Mouse (Mus musculus): ENCODE measurements around the gene Grb2. TPM values are rescaled to one million over a fixed set of nuclear protein-coding genes. Genes with fewer than 3 reads are reported as not detected.

The Grb2 gene
- polyA plus RNA-seq, 1 experiment from 2014 or later: 62.8 TPM

GRCm38 (mm10) chr11:115679554-115680238, 28.7 kb downstream of the Grb2 start:
- WGBS: 89% methylated on average over 9 of the region's 9 CpGs
- Histone ChIP-seq H3K36me3 (ENCODE audit: insufficient read depth, low read length) (0 out of 2 replicates have a peak, but pooled peaks cover 4% of the 10 kb centered on the region), H3K9ac (replicated peaks; ENCODE audit: low read depth) (no peak overlapping the region), H3K4me2 (replicated peaks; ENCODE audit: low read depth, low read length) (no peak overlapping the region), H3K4me3 (ENCODE audit: low read depth, low read length) (no peak overlapping the region), H3K27ac (ENCODE audit: low read length) (no peak overlapping the region), H3K9me3 (ENCODE audit: low read length) (no peaks in the 10 kb centered on the region), H3K27me3 (replicated peaks; ENCODE audit: insufficient read depth, low read length) (no peaks in the 10 kb centered on the region), H3K4me1 (ENCODE audit: insufficient read depth, low read depth, low read length) (no peaks in the 10 kb centered on the region)
- DNase-seq (ENCODE audit: low spot score): no peak
- TF ChIP-seq CTCF (IDR thresholded peaks at IDR 0.05) (no peak), EP300 (IDR thresholded peaks at IDR 0.05) (no peak)
- ATAC-seq: no peak

GRCm38 (mm10) chr11:115678861-115679260, 29.5 kb downstream of the Grb2 start:
- 95% methylated on average over 6 of the region's 6 CpGs for WGBS
- H3K27ac ChIP-seq (ENCODE audit: low read length): no peak overlapping the region
- H3K4me1 ChIP-seq (ENCODE audit: insufficient read depth, low read depth, low read length): no peaks in the 10 kb centered on the region
- no peak overlapping the region for H3K4me3 ChIP-seq (ENCODE audit: low read depth, low read length)
- ATAC-seq (no peak), DNase-seq (ENCODE audit: low spot score) (no peak)
- TF ChIP-seq CTCF (IDR thresholded peaks at IDR 0.05): no peak
- no peaks in the 10 kb centered on the region for H3K9me3 ChIP-seq (ENCODE audit: low read length)
- H3K36me3 ChIP-seq (ENCODE audit: insufficient read depth, low read length): 0 out of 2 replicates have a peak, but pooled peaks cover 4% of the 10 kb centered on the region
- no peak overlapping the region for H3K9ac ChIP-seq (replicated peaks; ENCODE audit: low read depth)
- no peaks in the 10 kb centered on the region for H3K27me3 ChIP-seq (replicated peaks; ENCODE audit: insufficient read depth, low read length)
- no peak overlapping the region for H3K4me2 ChIP-seq (replicated peaks; ENCODE audit: low read depth, low read length)

- Histone ChIP-seq H3K4me2 (replicated peaks; ENCODE audit: low read depth, low read length) (no peak overlapping the region), H3K9ac (replicated peaks; ENCODE audit: low read depth) (no peak overlapping the region), H3K36me3 (ENCODE audit: insufficient read depth, low read length) (0 out of 2 replicates have a peak, but pooled peaks cover 4% of the 10 kb centered on the region), H3K4me3 (ENCODE audit: low read depth, low read length) (no peak overlapping the region), H3K27ac (ENCODE audit: low read length) (no peak overlapping the region), H3K9me3 (ENCODE audit: low read length) (no peaks in the 10 kb centered on the region), H3K4me1 (ENCODE audit: insufficient read depth, low read depth, low read length) (no peaks in the 10 kb centered on the region), H3K27me3 (replicated peaks; ENCODE audit: insufficient read depth, low read length) (no peaks in the 10 kb centered on the region)
- TF ChIP-seq CTCF (IDR thresholded peaks at IDR 0.05): no peak
- no peak for TF ChIP-seq EP300 (IDR thresholded peaks at IDR 0.05)
- DNase-seq (ENCODE audit: low spot score): no peak
- no peak for ATAC-seq
- WGBS: 75% methylated on average over 3 of the region's 3 CpGs
These were observed 30.9 kb downstream of the Grb2 start for GRCm38 (mm10) chr11:115677511-115677910.

- no peaks in the 10 kb centered on the region for H3K4me1 ChIP-seq (ENCODE audit: insufficient read depth, low read depth, low read length)
- 81% methylated on average over 8 of the region's 8 CpGs for WGBS
- ATAC-seq: no peak
These were observed 31.7 kb downstream of the Grb2 start for GRCm38 (mm10) chr11:115676738-115677137.

GRCm38 (mm10) chr11:115674235-115674865, 34.0 kb downstream of the Grb2 start:
- Histone ChIP-seq H3K9me3 (ENCODE audit: low read length) (no peaks in the 10 kb centered on the region), H3K36me3 (ENCODE audit: insufficient read depth, low read length) (0 out of 2 replicates have a peak, but pooled peaks cover 4% of the 10 kb centered on the region), H3K4me3 (ENCODE audit: low read depth, low read length) (no peak overlapping the region), H3K9ac (replicated peaks; ENCODE audit: low read depth) (no peak overlapping the region), H3K4me1 (ENCODE audit: insufficient read depth, low read depth, low read length) (no peaks in the 10 kb centered on the region), H3K27ac (ENCODE audit: low read length) (no peak overlapping the region), H3K4me2 (replicated peaks; ENCODE audit: low read depth, low read length) (no peak overlapping the region), H3K27me3 (replicated peaks; ENCODE audit: insufficient read depth, low read length) (no peaks in the 10 kb centered on the region)
- ATAC-seq (no peak), DNase-seq (ENCODE audit: low spot score) (no peak)
- TF ChIP-seq EP300 (IDR thresholded peaks at IDR 0.05): no peak
- TF ChIP-seq CTCF (IDR thresholded peaks at IDR 0.05): no peak
- 80% methylated on average over 9 of the region's 9 CpGs for WGBS

More at GRCm38 (mm10) chr11:115676738-115677137, 31.7 kb downstream of the Grb2 start:
- no peak for DNase-seq (ENCODE audit: low spot score)
- Histone ChIP-seq H3K9ac (replicated peaks; ENCODE audit: low read depth) (no peak overlapping the region), H3K9me3 (ENCODE audit: low read length) (no peaks in the 10 kb centered on the region), H3K36me3 (ENCODE audit: insufficient read depth, low read length) (0 out of 2 replicates have a peak, but pooled peaks cover 4% of the 10 kb centered on the region), H3K27ac (ENCODE audit: low read length) (no peak overlapping the region), H3K4me3 (ENCODE audit: low read depth, low read length) (no peak overlapping the region), H3K4me2 (replicated peaks; ENCODE audit: low read depth, low read length) (no peak overlapping the region), H3K27me3 (replicated peaks; ENCODE audit: insufficient read depth, low read length) (no peaks in the 10 kb centered on the region)
- TF ChIP-seq CTCF (IDR thresholded peaks at IDR 0.05) (no peak), EP300 (IDR thresholded peaks at IDR 0.05) (no peak)

GRCm38 (mm10) chr11:115673471-115674234, 34.7 kb downstream of the Grb2 start:
- Histone ChIP-seq H3K4me1 (ENCODE audit: insufficient read depth, low read depth, low read length) (no peaks in the 10 kb centered on the region), H3K9me3 (ENCODE audit: low read length) (no peaks in the 10 kb centered on the region), H3K4me3 (ENCODE audit: low read depth, low read length) (no peak overlapping the region), H3K4me2 (replicated peaks; ENCODE audit: low read depth, low read length) (no peak overlapping the region), H3K9ac (replicated peaks; ENCODE audit: low read depth) (no peak overlapping the region), H3K27me3 (replicated peaks; ENCODE audit: insufficient read depth, low read length) (no peaks in the 10 kb centered on the region), H3K27ac (ENCODE audit: low read length) (no peak overlapping the region), H3K36me3 (ENCODE audit: insufficient read depth, low read length) (0 out of 2 replicates have a peak, but pooled peaks cover 4% of the 10 kb centered on the region)
- ATAC-seq (no peak), DNase-seq (ENCODE audit: low spot score) (no peak)
- WGBS: 72% methylated on average over 9 of the region's 9 CpGs
- TF ChIP-seq CTCF (IDR thresholded peaks at IDR 0.05) (no peak), EP300 (IDR thresholded peaks at IDR 0.05) (no peak)

All from lung, postnatal 0 days (tissue).